13 mouse cellular contexts compared by ENCODE assay signal in genomic region chr17:66073971-66074370, GRCm38 (mm10).
"Had no signal": no experiment of that assay in that cellular context is flagged by ENCODE, and none has a peak within 500 bp of the region (broad histone marks: within the 10 kb centered on the region; RNA-seq: fewer than 3 reads in every experiment).

No protein-coding gene starts in this region.

- H3K4me2 ChIP-seq: liver, embryonic 11.5 days; liver, embryonic 15.5 days; midbrain, embryonic 12.5 days; neural tube, embryonic 15.5 days had no signal

- H3K36me3 ChIP-seq: liver, embryonic 15.5 days; midbrain, embryonic 12.5 days; neural tube, embryonic 15.5 days had no signal

- H3K9ac ChIP-seq: liver, embryonic 15.5 days; midbrain, embryonic 12.5 days; neural tube, embryonic 15.5 days had no signal

- H3K27me3 ChIP-seq: liver, embryonic 15.5 days; midbrain, embryonic 12.5 days; neural tube, embryonic 15.5 days had no signal

- DNase-seq: kidney, postnatal 10 days; kidney, postnatal 4 days; lung, adult 2 months; lung, postnatal 36 days; right cerebral cortex, postnatal 4 days; thymus, postnatal 36 days had no signal

- ATAC-seq: lung, postnatal 0 days had no signal

- H3K27ac ChIP-seq: layer of hippocampus, adult 2 months; limb, embryonic 10.5 days; liver, embryonic 15.5 days; midbrain, embryonic 12.5 days; neural tube, embryonic 15.5 days had no signal

- H3K4me3 ChIP-seq: layer of hippocampus, adult 2 months; limb, embryonic 10.5 days; liver, embryonic 15.5 days; midbrain, embryonic 12.5 days; neural tube, embryonic 15.5 days had no signal

- H3K9me3 ChIP-seq: limb, embryonic 10.5 days; liver, embryonic 15.5 days; midbrain, embryonic 12.5 days; neural tube, embryonic 15.5 days had no signal
